Mouse (Mus musculus): Measurements from ENCODE around the gene Tm9sf2.
A peak's percentile ranks its signal among the peaks of the same experiment; 100 is the strongest.
"Not testable (repeated sequence)": the region's sequence is repeated elsewhere in the genome, so short reads cannot be mapped to it uniquely, and the experiment has no call there.

Tm9sf2 gene

DNA sequence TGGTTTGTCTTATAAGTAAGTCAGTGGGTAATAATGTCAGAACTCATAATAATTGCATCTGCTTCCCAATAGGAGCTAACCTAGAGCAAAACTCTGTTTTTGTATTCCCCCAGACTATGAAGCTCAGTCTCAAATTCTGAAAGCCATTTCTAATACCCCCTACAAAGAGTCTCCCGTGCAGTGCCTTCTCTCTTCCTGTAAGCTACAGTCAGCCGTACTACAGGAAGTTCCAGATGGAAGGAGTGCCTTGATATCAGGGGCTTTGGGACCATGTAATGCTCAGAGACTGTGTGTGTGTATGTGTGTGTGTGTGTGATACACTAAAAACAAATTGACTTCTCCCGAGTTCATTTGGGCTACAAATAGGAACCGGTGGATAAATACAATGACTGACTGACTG is 7.3 kb upstream of the Tm9sf2 start:
- no peak for DNase-seq (ENCODE audit: low read depth, low spot score)

DNA sequence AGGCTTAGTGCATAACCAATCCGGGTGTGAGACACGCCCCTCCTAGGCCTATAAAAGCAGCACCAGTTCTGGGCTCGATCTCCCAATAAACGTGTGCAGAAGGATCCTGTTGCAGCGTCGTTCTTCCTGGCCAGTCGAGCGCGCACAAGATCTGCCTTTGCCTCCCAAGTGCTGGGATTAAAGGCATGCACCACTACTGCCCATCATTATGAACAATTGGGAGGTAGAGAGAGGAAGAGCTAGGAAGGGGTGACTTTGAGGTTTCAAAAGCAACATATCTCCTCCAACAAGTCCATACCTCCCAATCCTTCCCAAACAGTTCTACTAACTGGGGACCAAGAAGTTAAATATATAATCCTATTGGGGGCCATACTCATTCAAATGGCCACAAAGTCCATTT is 4.9 kb upstream of the Tm9sf2 start:
- DNase-seq (ENCODE audit: low read depth, low spot score) = not testable (repeated sequence)

DNA sequence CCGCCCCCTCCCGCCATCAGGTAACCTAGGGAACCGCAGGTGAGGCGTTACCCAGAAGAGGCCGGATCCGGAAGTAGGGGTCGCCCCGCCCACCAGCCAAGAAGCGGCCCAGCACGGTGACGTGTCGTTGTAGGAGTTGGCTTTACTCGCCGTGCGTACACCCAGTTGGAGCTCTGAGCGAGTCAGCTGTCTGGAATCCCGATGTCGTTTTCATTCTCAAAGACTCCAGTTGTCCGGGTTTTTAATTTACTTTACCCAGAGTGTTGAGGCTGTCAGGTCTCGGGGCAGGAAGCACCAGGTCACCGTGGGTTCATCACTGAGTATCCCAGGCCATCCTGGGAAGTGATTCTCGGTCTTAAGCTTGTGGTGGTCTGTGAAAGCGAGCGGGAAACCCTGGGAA is 2.0 kb upstream of the Tm9sf2 start:
- peak; percentile 97 for DNase-seq (ENCODE audit: low read depth, low spot score)

DNA sequence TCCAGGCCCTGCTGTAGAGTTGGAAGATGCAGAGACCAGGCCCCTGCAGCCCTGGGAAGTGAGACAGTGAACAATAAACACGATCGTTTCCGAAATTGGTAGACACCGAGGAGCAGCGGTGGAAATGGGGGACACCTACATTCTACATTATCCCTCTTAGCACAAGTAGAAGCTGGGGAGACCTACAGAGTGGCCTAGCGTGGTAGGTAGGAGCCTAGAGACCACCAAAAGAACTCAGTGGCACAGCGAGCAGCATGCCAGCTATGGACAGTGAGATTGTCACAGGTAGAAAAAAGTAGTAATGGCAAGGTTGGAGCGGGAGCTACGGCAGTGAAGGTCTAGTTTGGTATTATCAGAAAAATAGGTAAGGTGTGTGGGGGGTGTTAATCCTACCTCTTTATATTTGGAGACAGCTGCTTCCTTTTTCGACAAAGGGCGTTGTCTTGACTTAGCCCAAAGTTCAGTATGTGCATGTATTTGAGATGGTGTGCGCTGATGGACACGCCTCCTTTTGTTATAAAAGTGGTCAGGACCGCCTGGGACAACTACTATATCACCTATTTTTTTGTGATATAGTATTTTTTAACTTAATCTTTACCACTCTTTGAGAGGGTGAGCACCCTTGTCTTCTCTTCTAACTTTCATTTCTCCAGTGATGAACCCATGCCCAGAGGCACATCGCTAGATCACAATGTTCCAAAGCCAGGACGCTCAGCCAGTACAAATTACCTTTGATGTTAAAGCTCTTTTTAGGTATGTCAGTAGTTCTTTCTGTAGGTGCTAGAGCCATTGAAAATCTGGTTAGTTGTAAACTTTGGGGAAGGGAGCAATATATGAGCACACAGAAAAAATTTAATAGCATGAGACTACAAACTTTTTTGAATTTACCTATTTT is 1.2 kb upstream of the Tm9sf2 start:
- DNase-seq (ENCODE audit: low read depth, low spot score) = peak; percentile 71

DNA sequence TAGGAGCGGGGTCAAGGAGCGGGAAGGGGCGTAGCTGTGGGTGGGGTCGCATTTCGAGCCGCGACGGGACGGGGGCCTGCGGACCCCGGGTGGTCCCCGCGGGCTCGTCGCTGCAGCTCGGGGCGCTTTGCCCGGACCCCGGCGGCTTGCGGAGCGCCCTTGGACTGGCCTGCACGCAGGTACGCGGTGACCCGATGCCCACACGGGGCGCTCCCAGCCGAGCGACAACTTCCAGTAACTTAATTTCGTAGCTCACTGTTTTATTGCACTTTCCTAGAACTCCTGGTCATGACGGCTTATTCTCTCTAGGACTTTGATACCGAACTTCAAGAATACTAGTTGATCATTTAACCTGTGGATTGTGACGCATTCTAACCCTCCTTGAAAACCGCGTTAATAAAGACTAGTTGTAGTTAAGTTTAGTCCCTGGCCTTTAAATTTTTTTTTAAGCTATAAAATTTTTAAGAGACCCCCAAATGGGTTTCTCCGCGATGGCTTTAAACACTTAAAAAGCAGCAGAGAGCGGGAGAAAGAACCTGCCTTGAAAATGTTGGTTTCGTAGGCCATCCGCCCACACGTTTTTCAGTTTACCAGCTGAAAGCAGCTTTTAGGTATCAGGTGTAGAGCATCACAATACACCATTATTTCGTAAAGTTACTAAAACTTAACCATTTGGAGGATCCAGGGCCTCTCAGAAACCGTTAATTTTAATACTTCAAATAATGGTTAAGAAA is 810 bp downstream of the Tm9sf2 start:
- peak; percentile 58 for DNase-seq (ENCODE audit: low read depth, low spot score)

DNA sequence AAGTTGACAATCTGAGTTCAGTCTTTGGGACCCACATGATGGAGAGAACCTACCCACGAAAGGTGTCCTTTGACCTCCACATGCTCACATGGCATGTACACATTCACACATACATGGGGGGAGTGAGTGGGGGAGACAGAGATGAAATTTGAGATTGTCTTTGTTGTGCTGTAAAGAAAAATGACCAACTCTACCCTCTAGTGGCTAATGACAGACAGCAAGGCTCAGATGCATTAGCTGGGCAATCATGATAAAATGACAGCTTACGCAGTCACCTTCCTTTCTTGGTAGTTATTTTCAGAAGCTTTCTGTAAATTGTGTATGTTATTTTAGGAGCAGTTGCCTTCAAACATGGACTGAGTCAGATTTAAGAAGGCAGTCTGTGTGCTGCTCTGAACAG is 4.8 kb downstream of the Tm9sf2 start:
- no peak for DNase-seq (ENCODE audit: low read depth, low spot score)

DNA sequence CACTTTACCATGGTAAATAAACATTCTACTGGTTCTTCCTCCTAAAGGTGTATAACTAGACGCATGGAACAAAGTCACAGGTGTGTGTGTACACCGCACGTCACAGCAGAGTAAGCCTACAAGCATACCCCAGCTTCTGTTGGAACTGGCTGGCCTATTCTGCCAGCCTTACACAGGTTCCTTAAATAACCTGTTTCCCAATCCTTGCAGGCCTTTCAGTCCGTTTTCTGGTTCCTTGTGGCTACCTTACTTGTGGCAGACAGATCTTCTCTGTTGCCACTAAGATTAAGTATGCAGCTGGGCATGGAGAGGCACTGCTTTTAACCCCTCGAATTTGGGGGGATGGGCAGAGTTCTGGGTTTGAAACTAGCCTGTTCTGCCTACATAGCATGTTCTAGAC is 5.5 kb downstream of the Tm9sf2 start:
- DNase-seq (ENCODE audit: low read depth, low spot score) = no peak

DNA sequence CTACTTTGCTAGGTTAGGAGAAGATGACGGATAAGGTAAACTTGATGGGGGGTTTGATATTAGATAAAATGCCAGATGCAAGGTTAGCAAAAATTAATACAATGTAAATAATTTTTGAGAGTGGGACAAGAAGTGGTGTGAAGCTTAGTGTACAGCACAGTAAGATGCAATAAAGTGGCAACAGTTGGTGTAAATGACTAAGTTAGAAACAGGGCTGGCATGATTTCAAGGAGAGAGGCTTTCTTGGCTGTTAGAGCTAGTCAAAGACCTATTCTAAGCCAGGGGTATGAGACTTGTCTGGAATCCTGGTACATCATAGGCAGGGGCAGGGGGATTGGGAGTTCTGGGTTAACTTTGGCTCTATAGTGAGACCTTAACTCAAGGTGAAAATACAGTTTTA is 9.4 kb downstream of the Tm9sf2 start:
- no peak for DNase-seq (ENCODE audit: low read depth, low spot score)

DNA sequence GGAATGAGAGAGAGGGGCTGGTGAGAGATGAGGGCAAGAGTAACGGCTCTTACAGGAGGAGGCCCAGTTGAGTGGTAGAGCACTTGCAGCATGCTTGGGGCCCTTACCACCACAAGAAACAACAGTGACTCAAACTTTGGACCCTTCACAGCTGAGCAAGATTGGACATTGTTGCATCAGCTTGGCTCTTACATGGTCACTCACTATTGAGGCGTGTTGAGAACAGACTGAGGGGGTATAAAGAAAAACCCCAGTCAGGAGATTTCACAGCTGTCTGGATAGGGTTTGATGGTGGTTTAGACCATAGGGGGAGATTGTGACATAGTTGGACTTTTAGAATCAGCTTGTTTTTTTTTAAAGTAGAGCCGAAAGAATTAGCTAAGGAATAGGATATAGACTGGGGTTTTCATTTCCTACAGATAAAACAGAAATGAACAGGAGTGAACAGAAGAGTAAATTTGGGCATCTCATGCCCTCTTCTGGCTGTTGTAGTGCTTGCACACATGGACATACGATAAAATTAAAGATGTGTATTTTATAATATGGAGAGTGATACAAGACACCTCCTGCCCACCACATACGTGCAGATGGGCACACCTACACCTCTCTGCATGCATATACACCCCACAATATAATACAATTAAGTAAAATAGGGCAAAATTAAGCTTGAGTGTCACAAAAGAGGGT is 23.4 kb downstream of the Tm9sf2 start:
- peak; percentile 35 for DNase-seq (ENCODE audit: low read depth, low spot score)

DNA sequence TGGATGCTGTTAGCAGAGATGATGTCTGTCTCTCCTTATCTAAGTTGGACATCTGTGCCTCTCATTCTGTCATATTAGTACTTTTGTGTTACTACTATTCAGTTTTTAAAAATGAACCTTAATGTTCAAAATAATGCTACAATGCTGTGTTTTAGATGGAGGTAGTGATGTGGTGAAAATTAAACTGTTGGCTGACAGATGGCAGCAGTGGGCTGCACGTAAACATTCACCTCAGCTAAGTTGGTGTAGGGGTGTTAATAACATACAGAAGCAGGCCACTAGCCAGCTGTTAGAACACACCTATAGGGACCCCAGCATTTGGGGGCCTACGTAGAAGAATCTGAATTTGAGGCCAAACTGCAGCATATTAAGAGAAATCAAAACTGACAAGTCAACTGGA is 24.8 kb downstream of the Tm9sf2 start:
- DNase-seq (ENCODE audit: low read depth, low spot score) = peak; percentile 30

DNA sequence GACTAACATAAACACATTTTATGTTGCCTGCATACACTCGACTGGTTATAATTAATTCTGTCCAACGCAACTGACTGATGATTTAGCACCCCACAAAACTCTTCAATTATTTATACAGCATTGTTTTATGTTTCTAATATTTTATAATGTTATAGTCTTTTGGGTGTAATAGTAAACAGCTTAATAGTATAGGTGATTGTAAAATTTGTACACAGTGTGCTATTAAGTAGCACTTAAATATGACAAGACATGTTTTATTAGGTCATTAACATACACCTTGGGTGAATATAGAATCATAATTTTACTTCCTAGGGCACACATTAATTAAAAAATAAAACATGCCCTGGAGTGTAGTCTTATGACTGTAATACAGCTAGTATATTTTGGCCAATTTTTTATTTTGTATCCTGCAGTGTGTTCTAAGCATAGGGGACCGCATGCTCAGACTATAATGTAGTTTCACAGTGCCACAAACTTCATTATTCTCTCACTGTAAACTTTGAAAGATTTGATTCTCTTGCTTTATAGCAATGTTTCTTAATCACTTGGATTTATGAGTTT is 29.6 kb downstream of the Tm9sf2 start:
- DNase-seq (ENCODE audit: low read depth, low spot score) = no peak

DNA sequence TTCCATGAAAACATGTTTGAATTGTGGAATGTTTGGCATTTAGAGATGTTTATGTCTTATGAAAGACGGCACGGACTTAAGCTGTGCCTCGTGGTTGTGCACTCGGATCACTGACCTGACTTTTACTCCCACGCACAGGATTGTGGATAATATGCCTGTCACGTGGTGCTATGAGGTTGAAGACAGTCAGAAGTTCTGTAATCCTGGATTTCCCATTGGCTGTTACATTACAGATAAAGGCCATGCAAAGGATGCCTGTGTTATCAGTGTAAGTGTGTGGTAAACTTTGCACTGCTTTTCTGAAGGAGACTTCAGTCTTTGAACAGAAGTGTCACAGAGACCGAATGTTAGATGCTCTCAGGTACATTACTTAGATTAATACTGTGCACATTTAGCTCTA is 30.4 kb downstream of the Tm9sf2 start:
- DNase-seq (ENCODE audit: low read depth, low spot score) = no peak

DNA sequence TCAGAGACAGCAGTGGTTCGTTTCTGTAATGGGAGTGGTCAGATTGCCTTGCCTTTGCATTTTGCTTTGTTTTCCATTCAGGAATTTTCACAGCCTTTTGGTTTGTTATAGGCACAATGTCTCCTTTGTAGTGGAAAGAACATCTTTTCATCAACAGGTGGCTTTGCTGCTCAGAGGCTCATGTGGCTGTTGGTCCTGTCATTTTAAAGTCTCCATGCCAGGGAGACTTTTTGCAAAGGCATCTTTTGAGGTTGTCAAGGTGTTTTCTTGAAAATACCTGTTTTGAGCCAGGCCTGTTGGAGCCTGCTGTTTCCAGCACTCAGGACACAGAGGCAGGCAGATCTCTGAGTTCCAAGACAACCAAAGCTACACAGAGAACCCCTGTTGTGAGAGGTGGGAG is 33.3 kb downstream of the Tm9sf2 start:
- no peak for DNase-seq (ENCODE audit: low read depth, low spot score)

DNA sequence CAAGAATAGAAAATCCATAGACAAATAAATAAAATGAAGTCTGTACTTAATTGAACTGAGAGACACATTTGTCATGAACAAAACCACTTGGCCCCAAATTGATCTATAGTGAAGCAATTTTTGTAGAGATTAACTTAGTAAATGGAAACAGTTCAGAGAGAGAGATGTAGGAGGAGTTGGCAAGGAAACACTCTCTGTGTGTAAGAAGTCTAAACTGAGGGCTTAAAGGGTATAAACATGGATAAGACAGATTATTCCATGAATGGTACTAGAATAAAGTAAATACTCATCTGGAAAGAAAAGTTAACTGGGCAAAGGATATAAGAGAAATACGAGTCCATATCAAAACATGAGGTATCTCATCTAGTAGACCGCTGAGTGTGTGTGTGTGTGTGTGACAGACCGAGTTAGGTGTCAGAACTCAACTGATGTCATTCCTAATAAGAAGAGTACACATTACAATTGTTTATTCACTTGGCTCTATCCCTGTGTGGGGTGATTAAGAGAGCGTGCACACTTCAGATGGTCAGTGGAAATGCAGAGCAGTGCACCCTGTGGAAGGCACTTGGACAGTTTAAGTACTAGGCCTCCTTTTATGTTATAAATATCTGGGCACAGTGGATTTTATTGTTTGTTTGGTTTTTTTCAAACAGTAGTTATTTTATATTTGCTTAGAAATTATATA is 36.9 kb downstream of the Tm9sf2 start:
- DNase-seq (ENCODE audit: low read depth, low spot score) = no peak

DNA sequence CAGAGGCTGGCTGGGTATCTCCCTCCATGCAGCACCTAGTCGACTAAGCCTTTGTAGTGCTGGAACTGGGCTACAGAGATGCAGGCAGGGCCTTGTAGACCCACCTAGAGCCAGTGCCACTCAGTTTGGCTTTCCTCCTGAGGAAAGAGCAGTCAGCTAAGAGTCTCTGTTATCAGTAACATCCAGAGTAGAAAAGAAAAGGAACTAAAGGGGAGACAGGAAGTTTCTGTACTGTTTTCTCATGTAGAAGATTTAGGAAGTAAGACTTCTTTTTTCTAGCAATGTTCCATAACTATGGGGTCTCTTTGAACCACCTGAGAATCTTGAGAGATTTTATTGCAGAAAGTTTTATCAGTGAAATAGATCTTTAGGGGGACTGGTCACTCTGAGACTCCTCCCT is 38.5 kb downstream of the Tm9sf2 start:
- no peak for DNase-seq (ENCODE audit: low read depth, low spot score)

DNA sequence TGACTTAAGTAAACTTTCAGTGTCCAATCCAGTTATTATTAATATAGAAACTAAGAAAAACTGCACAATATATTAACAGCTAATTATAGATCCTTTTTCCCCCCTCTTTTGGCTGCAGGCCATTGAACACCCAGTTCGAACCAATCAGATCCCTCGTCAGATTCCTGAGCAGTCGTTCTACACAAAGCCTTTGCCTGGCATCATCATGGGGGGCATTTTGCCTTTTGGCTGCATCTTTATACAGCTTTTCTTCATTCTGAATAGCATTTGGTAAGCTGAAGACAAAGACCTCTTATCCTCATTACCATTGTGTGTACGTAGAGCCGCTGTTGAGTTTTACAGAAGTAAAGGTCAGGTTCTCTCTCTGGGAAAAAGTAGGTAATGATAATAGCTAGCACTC is 43.8 kb downstream of the Tm9sf2 start:
- DNase-seq (ENCODE audit: low read depth, low spot score) = no peak

DNA sequence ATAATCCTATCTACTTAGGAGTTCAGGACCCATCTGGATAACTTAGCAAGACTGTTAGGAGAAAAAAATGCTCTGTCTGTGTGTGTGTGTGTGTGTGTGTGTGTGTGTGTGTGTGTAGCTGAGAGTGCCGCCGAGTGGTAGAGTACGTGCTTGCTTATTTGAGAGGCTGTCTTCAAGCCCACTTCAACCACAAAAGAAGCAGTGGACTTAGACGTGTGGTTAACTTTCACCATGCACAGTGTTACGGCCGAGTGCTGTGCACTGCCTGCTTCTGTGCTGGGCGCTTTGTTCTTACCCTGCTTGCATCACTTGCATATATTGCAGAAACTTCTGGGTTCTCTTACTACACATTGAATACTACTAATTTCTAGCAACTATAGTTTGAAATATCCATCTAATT is 50.9 kb downstream of the Tm9sf2 start:
- no peak for DNase-seq (ENCODE audit: low read depth, low spot score)

DNA sequence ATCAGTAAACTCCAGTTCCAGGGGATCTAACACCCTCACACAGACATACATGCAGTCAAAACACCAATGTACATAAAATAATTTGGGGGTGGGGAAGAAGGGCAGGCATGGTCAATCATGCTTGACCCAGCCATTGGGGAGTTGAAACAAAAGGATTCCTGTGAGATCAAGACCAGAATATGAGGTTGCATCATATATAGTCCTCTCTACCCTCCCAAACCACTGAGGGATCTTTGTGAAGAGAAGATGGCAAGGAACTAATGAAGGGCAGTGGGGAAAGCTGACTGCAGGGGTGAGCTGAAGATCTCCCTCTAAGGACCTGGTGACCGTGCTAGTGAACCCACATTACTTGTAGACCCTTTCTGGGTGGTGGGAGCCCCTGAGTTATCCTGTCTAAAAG is 54.1 kb downstream of the Tm9sf2 start:
- DNase-seq (ENCODE audit: low read depth, low spot score) = peak; percentile 62

DNA sequence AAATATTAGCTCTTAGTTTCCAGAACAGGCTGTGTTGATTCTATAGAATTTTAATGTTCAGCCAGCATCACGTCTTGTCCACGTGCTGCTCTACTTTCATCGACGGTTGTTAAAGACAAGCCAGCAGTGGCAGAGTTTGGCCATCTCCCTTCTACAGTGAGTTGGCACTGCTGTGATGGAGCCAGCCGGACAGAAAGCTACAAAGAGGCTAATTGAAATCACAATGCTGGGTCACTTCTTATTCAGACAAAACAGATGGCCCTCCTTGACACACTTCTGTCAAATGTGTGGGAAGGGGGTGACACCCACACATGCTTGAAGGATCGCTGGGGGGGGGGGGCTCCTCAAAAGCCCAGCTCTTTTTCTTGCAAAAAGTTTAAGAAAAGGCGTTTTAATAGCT is 62.1 kb downstream of the Tm9sf2 start:
- DNase-seq (ENCODE audit: low read depth, low spot score) = no peak

DNA sequence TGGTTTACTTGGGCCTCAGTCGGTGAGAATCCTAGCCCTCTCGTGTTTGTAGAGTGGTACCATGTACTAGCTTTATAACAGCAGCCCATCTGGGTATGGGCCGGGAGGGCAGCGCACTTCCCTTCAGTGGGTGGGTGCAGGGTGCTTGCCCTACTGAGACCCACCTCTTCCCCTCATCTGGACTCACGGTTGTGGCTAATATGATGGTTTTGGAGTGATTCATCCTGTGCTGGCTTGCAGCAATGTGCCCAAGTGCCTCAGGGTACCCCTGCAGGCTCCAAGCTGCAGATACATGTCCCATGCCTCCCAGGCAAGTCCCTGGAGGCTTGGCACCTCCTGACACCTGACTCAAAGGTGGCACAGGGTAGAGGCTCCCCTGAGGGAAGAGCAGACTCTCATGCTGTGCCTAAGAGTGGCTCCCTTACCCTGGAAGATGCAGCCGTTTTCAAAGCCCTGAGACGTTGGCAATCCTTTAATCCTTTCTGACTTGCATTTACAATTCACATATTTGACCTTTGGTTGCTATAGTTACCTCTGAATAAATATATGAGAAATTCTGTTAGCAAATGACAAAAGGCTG is 63.5 kb downstream of the Tm9sf2 start:
- DNase-seq (ENCODE audit: low read depth, low spot score) = no peak

DNA sequence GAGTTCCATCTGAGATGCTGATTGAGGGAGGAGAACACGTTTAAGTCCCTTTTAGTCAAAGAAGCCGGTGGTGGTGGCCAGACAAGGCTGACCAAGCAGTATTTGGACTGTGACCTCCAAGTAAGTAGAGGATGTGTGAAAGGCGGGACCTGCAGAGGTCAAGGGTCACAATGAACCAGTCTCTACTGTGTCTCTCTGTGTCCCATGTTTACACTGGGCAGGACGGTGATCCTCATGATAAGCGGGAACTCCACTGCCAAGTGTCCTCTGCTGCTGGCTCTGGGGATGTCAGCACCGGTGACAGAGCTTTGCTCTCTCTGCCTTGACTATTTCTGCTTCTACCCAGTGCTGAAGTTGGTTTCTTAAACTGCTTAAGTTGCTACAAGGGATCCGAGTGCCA is 64.2 kb downstream of the Tm9sf2 start:
- no peak for DNase-seq (ENCODE audit: low read depth, low spot score)
